Mouse (Mus musculus) NIH3T3 (cell line): ENCODE results near the gene R3hdm4.

Experiments used
- DNase-seq: peaks from one replicate; pipeline ENCODE4 v3.0.0-alpha.2; 2012; ENCODE audit warnings: low read depth

The R3hdm4 gene

GRCm38 (mm10) chr10:79920958-79921535 is at the start of gene R3hdm4:
Gene R3hdm4, minus strand, starts transcription at chr10:79921208.
- no peak for DNase-seq

GRCm38 (mm10) chr10:79970415-79971182 is 49.6 kb upstream of the R3hdm4 start, which contains the start of gene Grin3b:
Gene Grin3b, plus strand, starts transcription at chr10:79970715.
- DNase-seq = no peak

- peak; percentile 85 for DNase-seq
Measured at GRCm38 (mm10) chr10:79969124-79969568, 48.1 kb upstream of the R3hdm4 start.

GRCm38 (mm10) chr10:79968181-79968580 is 47.2 kb upstream of the R3hdm4 start:
- DNase-seq = no peak

GRCm38 (mm10) chr10:79966886-79967400 is 45.9 kb upstream of the R3hdm4 start:
- DNase-seq = no peak

GRCm38 (mm10) chr10:79965325-79965724 is 44.3 kb upstream of the R3hdm4 start:
- DNase-seq = no peak

GRCm38 (mm10) chr10:79964727-79965126 is 43.7 kb upstream of the R3hdm4 start:
- no peak for DNase-seq

- no peak for DNase-seq
Measured at GRCm38 (mm10) chr10:79960671-79961294, 39.8 kb upstream of the R3hdm4 start.

GRCm38 (mm10) chr10:79959847-79960601 is 39.0 kb upstream of the R3hdm4 start, which contains the start of gene Wdr18:
Gene Wdr18, plus strand, starts transcription at chr10:79960152.
- DNase-seq = peak; percentile 100

GRCm38 (mm10) chr10:79959412-79959811 is 38.4 kb upstream of the R3hdm4 start:
- DNase-seq = peak; percentile 23

GRCm38 (mm10) chr10:79958140-79958816 is 37.3 kb upstream of the R3hdm4 start:
- peak; percentile 87 for DNase-seq

- DNase-seq = no peak
Measured at GRCm38 (mm10) chr10:79956643-79957154, 35.7 kb upstream of the R3hdm4 start.

GRCm38 (mm10) chr10:79955691-79956090 is 34.7 kb upstream of the R3hdm4 start:
- no peak for DNase-seq

GRCm38 (mm10) chr10:79953946-79954345 is 32.9 kb upstream of the R3hdm4 start:
- peak; percentile 53 for DNase-seq

- DNase-seq = no peak
Measured at GRCm38 (mm10) chr10:79950661-79951060, 29.7 kb upstream of the R3hdm4 start.

- DNase-seq = no peak
Measured at GRCm38 (mm10) chr10:79949873-79950272, 28.9 kb upstream of the R3hdm4 start.

GRCm38 (mm10) chr10:79947502-79947901 is 26.5 kb upstream of the R3hdm4 start:
- no peak for DNase-seq

- no peak for DNase-seq
Measured at GRCm38 (mm10) chr10:79946752-79947322, 25.8 kb upstream of the R3hdm4 start.

- no peak for DNase-seq
Measured at GRCm38 (mm10) chr10:79945507-79946234, 24.7 kb upstream of the R3hdm4 start.

GRCm38 (mm10) chr10:79943471-79943901 is 22.5 kb upstream of the R3hdm4 start:
- DNase-seq = no peak
